Mouse (Mus musculus) gastrocnemius, postnatal 4 days (tissue): Measurements from ENCODE around the gene Clasp1. TPM values are rescaled to one million over a fixed set of nuclear protein-coding genes. Genes with fewer than 3 reads are reported as not detected.

Source experiments
- DNase-seq, 2 experiments: peaks; one replicate each; pipeline ENCODE4 v3.0.0; 2021 to 2022; ENCODE audit warnings: low spot score in 2 of 2, mixed read lengths in 2 of 2
- total RNA-seq, 2 experiments: library from RNA; stranded (reverse); gene quantifications; 2 replicates each; pipeline ENCODE4 v1.2.3; 2021

The Clasp1 gene
- total RNA-seq, 2 experiments from 2014 or later: 116 to 132 TPM

DNA sequence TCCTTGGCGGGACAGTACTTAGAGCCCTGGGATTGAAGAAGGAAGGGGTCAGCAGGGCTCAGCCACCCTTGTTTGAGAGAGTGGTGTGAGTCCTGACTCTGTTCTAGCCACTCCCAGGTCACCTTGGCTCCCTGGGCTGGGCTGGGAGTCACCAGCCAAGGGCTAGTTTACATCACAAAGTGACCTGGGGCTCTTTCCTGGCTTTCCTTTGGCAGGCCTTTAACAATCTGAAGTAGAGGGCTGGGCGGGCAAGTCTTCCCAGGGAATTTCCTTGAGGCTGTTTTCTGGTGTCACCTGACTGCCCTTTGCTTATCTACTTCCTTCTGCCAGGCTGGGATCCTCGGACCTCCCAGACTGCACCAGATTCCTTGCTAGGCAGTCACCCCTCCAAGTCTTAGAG lies 259.2 kb downstream of the Clasp1 start:
- no peak for DNase-seq

DNA sequence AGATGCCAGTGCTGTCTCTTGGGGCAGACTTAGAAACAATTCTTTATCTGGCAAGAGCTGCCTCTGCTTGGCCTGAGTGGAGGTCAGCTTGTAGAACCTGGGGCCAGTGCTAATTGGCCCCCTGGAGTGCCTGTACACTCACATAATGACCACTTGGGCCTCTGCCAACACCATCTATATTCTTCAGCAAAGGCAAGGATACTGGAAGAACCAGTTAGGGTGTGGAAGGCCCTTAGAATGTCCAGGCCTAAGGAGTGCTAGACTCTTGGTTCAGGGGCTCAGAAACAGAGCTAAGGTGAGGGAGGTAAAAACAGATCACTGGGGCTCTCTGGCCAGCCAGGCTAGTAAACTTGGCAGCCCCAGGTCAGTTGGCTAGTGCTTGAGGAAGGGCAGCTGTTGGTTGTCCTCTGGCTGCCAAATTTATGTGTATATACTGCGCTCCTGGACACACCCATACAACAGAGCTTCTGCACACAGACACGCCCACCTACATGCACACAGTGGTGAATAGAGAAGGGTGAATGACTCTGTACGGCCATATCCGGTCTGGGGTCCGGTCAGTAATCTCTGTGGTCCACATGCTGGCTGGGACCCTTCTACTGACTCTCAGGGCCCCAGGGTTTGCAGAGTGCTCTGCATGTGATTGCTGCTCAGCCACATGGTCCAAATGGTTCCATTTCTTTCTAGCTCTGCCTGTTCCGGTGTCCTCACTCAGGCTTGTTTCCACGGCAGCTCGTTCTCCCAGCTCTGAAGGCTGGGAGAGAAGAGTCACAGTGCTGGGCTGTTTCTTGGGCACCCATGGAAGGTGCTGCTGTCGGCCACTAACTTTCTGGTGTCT lies 261.3 kb downstream of the Clasp1 start:
- no peak for DNase-seq

DNA sequence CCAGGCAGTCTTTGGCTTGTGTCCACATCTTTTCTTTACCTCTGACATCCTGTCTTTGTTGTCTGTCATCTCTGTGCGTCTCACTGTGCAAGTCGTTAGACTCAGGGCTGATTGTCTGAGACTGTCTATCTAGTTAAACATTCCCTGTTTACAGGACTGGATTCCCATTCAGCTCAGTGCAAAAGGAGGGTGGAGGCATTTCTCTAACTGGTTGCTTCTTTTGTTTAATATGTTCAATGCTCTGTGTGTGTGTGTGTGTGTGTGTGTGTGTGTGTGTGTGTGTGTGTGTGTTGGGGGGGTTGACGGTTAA lies 261.9 kb downstream of the Clasp1 start:
- DNase-seq: no peak

DNA sequence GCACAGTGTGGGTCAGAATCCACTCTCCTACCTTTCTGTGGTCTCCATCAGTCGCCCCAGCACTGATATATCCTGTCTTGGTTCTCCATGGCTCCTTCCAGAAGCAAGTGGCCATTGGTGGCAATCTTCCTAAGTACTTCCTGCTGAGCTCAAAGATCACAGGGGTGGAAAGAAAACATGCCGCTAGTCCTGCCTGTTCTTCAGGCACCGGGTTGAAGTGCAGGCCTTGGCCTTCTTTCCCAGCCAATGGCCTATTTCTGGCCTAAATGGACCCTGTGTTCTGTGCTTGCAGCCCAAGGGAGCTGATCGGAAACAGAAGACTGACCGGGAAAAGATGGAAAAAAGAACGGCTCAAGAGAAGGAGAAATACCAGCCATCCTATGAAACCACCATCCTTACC lies 269.9 kb downstream of the Clasp1 start:
- DNase-seq: no peak

DNA sequence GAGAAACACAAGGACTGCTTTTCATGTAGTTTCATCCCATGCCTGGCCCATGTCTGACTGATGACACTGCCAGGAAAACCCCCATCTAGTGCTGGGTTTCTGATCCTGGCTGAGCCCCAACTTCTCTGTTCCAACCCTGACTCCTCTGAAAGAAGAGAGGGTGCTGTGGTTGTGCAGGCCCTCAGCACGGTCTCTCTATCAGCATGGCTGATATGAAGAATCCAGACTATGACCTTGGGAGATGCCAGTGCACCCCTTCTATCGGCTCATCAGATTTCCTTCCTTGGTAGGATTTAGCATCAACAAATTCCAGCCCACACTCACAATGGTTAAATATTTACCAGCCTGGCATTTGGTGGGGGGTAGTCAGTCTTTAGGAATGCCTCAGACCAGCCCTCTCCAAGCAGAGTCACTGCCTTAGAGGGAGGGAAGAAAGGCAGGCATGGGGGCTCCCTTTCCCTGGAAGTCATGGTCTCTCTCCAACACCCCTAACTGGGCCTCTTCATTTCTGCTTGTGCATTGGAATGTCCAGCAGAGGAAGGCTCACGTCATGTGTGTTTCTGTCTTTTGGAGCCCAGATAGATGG lies 272.1 kb downstream of the Clasp1 start:
- DNase-seq: no peak

Other genes with a start within 250 kb of the Clasp1 start
- gene Gm29106, start 212.5 kb upstream of the Clasp1 start, total RNA-seq: not detected
- gene Tsn, start 77.3 kb upstream of the Clasp1 start, total RNA-seq: 10 to 100 TPM; 87.6 to 88.1 TPM
- 10 to 100 TPM; 27.2 to 29.4 TPM for gene Nifk, start 67.2 kb upstream of the Clasp1 start, total RNA-seq
- gene Tfcp2l1, start 238.9 kb downstream of the Clasp1 start, total RNA-seq: under 1 TPM; 0.23 to 0.37 TPM